Mouse (Mus musculus): ENCODE data around the gene Itpr1. TPM values are rescaled to one million over a fixed set of nuclear protein-coding genes. Genes with fewer than 3 reads are reported as not detected.

The Itpr1 gene
- polyA plus RNA-seq, 1 experiment: 64.6 TPM

DNA sequence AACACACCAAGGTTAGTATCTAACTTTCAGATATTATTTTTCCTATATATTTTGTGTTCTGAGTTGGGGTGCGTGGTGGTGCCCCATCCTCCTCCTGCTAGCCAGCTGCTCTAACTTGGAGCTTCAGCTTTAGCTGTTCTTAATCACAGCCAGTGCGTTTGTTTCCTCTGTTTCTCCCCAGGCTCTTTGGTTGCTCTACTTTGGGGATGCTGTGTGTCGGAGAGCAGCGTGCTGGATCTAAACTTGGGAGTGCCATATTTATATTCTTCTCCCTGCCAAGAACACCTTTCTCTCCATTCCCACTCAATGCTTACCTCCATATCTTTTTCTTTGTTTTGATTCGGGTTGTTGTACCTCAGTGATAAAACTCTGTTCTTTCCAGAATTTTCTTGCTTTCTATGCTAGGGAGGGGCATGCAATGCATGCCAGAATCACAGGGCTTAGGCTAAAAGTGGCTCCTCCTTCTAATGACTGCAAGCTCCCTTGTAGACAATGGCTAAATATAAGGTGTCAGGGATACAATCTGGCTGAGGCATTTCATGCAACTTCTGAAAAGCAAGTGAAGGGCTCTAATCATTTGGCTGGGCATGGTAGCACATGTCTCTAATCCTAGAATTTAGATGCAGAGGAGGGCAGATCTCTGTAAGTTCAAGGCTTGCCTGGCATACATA, 381.4 kb downstream of the Itpr1 start:
- DNase-seq (ENCODE audit: low spot score): no peak

DNA sequence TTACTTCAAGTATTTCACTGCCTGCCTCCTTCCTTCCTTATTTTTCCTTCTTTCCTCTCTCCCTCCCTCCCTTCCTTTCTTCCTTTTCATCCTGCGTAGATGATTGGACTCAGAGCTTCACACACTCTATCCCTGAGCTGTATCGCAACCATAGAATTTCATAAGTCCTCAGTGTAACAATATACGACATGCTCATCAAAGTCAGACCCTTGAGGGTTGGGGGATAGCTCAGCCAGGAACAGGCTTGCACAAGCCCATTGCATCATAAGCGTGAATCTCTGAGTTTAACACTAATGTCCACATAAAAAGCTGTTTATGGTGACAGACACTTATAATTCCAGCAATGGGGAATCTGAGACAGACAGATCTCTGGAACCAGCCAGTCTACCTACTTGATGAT, 385.8 kb downstream of the Itpr1 start:
- DNase-seq (ENCODE audit: low spot score): no peak

DNA sequence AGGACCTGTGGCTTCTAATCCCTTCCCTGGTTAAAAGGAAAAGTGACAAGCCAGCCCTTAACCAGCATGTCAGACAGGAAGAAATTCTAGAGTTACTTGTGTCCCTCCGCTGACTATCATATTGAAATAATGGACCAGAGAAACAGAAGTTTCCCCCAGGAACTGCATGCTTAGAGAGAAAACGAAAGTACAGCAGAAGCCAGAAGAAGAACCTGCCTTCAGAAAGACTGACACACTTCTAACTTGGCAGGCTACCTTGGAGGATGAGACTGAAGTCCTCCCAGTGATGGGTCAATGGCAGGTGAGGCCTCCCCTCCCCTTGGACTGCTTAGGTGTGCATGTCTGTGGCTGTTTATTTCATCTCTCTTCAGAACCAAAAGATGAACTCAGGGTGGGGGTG, 386.4 kb downstream of the Itpr1 start:
- DNase-seq (ENCODE audit: low spot score): no peak

Other genes with a start within 250 kb of the Itpr1 start
- gene Setmar, start 148.1 kb upstream of the Itpr1 start, polyA plus RNA-seq (2012; rRNA removed): 6.6 and 9.5 TPM in 2 replicates
- gene Sumf1, start 27.5 kb upstream of the Itpr1 start, polyA plus RNA-seq (2012; rRNA removed): 28.7 and 33.3 TPM in 2 replicates

All from urinary bladder, adult 2 months (tissue).